Mouse (Mus musculus) fibroblast of lung, adult 2 months (primary cell): ENCODE data around the gene Krt84.
A peak's percentile ranks its signal among the peaks of the same experiment; 100 is the strongest.
"Not testable (repeated sequence)": the region's sequence is repeated elsewhere in the genome, so short reads cannot be mapped to it uniquely, and the experiment has no call there.

Experiments used
- DNase-seq: peaks from one replicate; pipeline ENCODE4 v3.0.0-alpha.2; 2011; ENCODE audit warnings: low read depth

Gene Krt84

DNA sequence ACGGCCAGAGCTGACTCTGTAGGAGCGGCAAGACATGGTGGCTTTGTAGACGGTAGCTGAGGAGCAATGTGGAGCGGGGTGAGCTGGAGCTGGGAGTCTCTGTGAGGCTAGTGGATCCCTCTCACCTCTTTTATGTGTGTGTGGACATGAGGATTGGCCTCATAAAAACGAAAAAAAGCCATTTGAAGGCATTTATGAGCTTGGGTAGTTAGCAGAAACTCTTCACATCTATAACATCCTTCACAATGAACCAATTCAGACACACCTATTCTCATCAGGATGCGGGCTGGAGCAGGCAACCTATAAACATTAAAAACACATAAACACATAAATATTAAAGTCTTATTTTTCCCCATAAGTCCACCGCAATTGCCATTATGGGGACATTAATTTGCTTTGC, at the start of gene Krt84:
Gene Krt84, minus strand, starts transcription at position 101 of the 400 bp plus-strand sequence.
- no peak for DNase-seq

DNA sequence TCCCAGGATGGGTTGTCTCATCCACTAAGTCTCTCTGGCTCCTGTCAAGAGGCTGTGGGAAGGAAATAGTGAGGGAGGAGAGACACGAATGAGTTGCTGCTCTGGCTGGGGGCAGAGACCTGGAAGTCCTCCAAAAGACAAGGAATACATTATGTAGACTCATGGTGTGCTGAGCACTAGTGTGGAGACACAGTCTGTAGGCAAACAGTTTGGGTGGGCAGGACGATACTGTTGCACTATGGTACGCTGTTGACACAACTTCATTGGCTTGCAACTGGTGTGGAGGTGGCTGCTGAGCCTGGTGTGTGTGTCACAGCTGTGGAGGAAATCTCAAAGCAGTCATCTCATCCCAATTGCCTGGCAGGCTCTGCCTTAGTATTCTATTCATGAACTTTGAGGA, 49.1 kb upstream of the Krt84 start:
- no peak for DNase-seq

DNA sequence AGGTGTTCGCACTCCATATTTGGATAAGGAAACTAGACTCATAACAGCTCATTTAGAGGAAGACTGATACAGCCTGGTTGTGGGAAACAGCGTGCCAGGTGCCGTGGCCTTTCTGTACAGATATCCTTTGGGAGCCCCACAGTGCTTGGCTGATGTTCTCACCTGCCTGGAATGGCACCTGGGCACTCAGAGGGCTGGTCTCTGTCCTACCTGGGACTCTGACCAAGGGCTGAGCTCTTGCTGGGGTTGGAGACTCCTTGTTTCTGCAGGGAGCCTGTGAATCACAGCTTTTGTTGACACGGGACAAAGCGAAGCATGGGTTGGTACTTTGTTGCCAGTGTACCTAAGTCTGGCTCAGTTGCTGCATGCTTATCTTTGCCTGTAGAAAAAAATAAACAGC, 42.9 kb upstream of the Krt84 start:
- no peak for DNase-seq

DNA sequence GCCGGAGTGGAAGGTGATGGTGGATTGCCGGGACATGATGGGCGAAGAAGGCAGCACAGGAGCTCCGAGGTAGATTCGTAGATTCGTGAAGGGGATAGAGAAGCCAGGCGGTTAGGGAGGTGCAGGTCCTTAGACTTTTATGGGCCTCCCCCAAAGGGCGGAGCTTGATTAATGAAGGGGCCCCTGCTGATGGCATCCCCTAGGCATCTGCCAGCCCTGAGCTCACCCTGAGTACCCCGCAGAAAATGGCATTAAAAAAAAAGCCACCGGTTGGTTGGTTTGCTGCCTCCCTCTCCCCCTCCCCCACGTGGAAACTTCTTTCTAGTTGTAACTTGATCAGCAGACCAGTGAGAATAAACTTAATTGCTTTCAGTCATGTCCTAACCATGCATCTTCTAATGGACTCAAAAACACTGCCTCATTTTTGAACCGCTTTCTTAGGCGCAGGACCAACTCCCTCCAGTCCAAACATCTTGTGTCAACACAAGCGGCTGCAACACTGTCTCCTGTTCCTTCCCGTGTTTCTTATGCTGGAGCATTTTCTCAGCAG, 41.3 kb upstream of the Krt84 start, which contains the start of gene Krt75:
Gene Krt75, minus strand, starts transcription at position 109 of the 550 bp plus-strand sequence.
- peak; percentile 5 for DNase-seq

DNA sequence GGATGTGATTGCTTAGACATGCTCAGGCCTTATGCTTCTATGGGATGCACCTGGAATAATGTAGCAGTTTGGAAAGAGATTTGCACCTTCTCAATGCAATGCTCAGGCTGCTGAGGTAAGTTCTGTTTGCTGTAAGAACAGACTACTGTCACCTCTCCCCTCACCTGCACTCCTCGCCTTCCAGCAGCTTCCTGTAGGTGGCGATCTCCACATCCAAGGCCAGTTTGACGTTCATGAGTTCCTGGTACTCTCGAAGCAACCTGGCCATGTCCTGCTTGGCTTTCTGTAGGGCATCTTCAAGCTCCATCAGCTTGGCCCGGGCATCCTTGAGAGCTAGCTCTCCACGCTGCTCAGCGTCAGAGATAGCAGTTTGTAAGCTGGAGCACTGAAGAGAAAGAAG, 35.2 kb upstream of the Krt84 start:
- DNase-seq, result no peak

DNA sequence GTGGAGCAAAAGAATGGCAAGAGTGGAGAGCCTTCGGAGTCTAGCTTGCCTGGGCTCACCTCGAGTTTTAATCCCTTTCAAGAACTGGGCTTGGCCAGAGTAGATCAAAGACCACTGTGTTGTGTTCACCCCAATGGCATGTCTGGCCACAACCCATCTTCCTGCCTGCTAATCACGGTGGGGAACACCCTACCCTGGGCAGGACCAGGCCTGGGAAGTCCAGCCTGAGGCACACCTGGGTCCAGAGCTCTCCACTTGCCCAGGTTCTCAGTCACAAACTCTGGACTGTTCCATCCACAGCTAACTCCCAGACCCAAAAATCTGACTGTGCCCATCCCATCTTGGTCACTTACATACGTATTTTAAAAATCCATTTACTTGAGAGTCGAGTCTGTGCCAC, 30.2 kb upstream of the Krt84 start, which contains the start of gene Krt90:
Gene Krt90, minus strand, starts transcription at position 101 of the 400 bp plus-strand sequence.
- DNase-seq, result no peak

DNA sequence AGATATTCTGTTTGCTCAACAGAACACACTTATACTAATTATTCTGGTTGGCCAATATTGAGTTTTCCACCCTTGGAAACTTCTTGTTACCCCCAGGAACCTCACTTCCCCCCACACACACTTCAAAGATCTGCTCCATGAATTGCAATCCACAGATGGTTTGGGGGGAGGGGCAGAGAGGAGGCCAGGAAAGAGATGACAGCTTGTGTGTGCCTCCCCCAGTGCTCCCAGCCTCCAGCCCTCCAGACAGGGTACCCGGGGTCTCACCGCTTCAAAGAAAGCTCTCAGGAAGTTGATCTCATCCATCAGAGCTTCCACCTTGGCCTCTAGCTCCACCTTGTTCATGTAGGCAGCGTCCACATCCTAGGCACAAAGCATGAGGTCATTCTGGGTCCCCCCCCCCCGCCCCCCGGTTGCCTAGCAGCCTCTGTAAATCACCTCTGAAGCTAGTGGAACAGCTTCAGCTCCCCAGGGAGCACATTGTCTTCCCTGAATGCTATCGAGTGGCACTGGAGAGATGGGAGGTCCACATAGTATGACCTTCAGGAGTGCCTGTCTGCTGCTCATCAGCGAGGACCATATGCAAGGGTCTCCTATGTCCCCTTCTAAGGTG, 25.5 kb upstream of the Krt84 start:
- DNase-seq, result no peak

DNA sequence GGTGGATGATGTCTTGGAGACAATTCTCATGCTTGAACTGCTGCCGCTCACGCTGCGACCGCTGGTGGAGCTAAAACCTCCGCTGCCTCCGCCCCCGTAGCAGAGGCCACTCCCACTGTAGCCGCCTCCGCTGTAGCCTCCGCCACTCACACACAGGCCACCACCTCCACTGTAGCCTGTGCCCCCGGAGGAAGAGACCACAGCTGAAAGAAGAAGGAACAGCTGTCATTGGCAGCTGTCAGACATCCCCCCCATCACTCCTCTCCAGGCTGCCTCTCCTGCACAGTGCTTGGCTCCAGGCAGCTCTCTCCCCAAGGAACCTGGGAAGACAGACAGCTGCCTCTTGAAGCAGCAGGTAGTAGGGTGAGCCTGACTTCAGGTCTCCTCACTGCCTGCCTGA, 20.5 kb upstream of the Krt84 start:
- no peak for DNase-seq

DNA sequence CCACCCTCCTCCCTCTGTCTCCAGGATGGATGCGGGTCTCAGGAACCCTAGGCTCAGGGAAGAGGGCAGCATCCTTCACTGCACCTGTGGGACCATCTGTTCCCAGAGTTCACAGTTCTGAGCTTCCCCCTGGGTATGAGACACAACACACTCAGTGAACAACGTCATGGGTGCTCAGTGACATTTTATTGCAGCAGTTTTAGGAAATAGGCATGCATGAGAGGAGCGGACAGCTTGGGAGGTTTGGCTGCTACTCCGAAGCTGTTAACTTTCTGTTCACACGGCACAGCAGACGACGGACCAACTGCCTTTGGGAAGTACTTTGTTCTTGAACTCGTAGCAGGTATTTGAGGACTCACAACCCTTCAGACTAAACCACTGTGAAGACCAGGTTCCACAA, 19.6 kb upstream of the Krt84 start:
- DNase-seq, result no peak

DNA sequence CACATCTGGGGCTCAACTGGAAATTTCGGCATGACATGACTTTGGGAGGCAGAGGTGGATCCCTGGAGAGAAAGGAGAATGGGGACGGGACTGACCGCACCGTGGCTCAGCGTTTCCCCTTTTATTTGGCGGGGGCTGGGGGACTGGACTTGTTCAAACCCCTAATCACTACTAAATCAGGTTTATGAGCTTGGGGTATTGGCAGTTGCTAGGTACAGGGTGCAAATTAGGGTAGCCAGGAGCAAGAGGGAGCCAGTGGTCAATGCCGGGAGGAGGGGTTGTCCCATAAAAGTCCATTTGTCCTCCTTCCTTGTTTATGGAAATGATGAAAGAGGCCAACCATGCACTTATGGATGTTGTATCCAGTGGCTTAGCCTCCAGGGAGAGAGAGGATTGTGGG, 17.9 kb upstream of the Krt84 start, which contains the start of gene Krt82:
Gene Krt82, minus strand, starts transcription at position 101 of the 400 bp plus-strand sequence.
- no peak for DNase-seq

DNA sequence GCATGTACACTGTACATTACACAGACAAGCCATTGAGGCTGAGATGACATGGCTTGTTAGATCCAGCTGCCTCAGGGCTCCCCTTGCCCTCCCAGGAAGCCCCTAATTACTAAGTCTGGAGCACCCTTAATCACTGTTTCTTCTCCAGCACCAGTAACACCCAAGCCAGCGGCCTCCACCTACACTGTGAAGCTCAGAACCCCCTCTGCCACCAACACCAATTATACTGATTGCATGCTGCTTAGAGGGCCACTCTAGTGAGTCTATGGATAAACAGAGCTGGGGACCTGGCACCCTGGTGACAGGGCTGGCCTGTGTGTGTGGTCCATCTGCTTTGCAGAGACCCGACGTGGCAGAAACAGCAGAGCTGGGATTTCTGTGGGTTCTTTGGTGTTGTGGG, 11.9 kb upstream of the Krt84 start:
- DNase-seq, result no peak

DNA sequence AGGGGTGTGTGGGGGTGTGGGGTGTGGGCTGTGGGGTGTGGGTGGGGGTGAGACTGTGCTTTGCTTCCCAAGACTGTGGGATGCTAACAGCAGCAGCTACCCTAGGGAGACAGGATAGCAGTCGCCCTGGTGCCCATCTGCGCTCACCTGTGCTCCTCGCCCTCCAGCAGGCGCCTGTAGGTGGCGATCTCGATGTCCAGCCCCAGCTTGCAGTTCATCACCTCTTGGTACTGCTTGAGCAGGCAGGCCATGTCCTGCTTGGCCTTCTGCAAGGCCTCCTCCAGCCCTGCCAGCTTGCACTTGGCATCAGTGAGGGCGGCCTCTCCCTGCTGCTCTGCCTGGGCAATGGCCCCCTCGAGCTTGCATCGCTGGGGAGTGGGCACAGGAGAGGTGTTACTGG, 9.9 kb upstream of the Krt84 start:
- no peak for DNase-seq

DNA sequence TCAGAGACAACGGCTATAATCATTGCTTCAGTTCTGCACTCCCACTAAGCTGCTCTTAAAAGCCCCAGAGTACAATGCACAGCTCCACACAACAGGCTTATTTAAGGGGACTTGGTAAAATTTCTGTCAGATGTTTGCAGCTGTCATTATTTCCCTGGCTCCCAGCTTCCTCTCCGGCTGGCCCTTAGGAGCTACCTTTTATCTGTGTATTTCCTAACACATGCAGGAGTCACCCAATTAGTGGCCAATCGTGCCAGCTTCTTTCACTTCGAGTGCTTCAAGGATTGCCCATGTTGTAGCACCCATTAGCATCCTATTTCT, 5.9 kb upstream of the Krt84 start:
- no peak for DNase-seq

DNA sequence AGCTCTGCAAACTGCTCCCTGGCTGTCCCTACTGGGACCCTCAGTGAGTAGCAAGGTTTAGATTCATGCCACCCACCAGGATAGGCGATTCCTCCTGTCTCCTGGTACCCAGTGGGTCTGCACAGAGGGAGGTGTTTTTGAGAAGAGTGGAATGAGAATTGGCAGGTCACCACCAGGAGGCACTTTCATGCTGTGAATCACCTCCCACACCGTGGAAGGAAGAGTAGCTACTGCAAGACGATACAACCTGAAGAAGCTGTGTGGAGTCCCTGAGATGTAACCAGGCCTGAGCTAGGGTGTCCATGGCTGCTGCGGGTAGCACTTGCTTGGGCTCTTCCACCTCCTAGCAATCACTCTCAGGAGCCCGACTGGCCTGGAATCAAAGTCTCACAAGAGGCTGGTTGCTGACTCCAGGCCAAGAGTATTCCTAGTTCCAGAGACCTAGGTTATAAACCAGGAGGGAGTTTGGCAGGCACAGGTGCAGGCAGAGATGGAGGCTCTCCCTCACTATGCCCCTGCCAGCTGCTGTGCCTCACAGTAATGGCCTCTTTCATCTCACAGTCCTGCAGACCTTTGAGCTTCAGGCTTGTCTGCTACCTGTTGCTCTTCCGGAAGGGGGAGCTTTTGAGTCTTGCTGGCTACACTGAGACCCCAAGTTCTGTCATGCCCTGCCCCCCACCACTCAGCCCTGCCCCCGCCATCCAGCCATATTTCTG, 5.4 kb upstream of the Krt84 start:
- DNase-seq, result no peak

DNA sequence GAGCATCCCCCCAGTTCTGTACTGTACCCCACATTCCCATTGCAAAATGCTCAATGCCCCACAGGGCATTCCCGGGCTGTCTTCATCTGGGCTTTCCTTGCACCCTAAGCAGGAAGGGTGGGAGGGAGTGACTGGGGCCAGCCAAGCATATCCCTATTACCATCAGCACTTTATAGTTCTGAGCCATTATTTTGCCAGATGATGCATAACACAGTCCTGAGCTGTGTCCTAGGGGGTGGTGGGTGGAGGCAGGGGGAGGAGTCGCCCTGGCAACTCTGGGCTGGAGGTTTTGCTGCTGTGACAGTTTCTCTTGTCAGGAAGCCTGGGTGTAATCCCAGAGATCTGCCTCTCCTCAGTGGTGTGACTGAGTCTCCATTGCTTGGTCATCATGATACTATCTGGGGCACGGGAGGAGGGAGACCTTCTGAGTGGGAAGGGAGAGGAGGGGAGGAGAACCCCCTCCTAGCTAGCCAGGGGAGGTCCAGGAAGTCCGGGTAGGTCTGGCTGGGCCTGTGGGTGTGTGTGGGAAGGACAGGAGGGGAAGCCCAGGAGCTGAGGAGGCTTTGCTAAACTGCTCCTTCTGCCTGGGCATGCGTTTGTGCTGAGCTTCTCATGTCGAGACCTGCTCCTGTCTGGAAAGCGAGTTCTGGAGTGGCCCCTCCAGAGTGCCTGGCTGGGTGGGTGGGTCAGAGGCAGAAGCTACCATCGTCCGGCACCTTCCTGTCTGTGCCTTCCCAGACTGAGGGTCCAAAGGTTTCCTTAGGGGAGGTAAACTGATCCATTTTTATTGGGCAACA, 3.6 kb upstream of the Krt84 start:
- no peak for DNase-seq

DNA sequence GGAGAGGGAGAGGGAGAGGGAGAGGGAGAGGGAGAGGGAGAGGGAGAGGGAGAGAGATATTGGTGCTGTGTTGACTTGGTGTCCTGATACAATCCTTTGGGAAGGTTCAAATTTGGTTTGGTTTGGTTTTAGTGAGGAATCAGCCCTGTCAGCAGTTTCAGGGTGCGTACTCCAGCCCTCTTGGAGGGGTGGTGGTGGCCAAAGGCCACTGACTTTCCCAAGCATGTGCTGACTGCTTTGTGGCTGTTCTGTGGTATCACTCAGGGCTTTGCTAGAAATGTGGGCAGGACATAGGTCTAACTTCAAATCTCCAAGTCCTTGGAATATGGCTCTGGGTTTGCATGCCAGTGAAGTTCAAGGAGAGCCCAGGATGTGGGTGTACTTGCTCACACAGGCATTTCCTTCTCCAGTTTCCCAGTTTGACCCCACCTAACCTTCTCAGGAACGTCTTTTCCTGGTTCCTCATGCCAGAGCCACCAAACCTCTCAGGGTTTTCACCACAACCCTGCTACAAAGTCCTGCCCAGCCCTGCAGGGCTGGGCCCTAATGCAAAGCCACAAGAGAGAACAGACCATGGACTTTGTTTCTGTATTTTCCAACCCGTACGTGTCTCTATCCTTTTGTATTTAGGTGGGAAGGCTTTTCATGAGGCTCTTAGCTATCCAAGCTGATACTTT, 9.9 kb downstream of the Krt84 start:
- DNase-seq, result peak; percentile 28

DNA sequence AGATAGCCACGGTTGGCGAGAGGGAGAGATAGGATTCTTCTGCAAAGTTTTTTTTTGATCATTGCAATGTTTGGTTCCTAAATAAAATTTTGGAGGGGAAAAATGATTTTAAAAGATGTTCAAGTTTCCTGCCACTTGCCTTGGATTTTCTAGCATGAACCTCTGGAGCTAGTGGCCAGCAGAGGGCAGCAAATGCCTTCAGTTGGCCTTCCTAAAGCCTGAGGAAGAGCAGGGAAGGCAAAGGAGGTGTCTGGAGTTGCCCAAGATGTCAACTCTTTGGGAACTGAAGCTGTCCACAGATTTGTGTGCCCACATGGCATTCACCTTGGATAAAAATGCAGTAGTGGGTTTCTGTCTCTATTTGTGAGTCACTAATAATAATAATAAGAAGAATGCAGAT, 12.8 kb downstream of the Krt84 start:
- peak; percentile 31 for DNase-seq

DNA sequence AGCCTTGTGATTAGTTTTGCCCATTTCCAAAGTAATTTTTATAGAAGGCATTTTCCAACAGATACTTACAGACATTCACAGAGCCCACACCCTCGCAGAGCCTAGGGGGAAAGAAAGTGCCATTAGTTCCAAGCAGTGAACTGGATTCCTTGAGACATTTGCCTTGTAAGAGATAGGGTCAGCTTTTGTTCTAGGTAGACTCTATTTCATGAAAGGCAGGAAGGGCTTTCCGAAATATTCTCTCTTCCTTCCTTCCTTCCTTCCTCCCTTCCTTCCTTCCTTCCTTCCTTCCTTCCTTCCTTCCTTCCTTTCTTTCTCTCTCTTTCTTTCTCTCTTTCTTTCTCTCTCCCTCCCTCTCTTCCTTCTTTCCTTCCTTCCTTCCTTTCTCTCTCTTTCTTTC, 15.5 kb downstream of the Krt84 start, which contains the start of gene Gm49425:
Gene Gm49425, minus strand, starts transcription at position 101 of the 400 bp plus-strand sequence.
- not testable (repeated sequence) for DNase-seq

DNA sequence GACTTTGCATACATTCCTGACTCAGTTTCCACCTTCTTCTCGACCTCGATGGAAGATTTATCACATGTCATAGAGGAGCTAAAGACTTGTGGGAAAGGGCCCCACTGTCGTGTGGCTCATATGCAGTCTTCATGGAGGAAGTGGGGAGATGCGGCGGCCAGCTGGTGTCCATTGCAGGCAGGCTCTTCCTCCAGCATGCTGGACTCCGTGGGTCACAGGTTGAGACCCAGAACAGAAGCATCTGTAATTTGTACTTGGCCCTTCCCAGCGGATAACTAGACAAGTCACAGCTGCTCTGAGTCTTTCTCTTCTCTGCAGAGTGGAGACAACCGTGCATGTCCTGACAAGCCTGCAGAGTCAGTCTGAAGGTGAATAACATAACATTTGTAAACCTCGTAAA, 24.4 kb downstream of the Krt84 start:
- DNase-seq, result no peak

DNA sequence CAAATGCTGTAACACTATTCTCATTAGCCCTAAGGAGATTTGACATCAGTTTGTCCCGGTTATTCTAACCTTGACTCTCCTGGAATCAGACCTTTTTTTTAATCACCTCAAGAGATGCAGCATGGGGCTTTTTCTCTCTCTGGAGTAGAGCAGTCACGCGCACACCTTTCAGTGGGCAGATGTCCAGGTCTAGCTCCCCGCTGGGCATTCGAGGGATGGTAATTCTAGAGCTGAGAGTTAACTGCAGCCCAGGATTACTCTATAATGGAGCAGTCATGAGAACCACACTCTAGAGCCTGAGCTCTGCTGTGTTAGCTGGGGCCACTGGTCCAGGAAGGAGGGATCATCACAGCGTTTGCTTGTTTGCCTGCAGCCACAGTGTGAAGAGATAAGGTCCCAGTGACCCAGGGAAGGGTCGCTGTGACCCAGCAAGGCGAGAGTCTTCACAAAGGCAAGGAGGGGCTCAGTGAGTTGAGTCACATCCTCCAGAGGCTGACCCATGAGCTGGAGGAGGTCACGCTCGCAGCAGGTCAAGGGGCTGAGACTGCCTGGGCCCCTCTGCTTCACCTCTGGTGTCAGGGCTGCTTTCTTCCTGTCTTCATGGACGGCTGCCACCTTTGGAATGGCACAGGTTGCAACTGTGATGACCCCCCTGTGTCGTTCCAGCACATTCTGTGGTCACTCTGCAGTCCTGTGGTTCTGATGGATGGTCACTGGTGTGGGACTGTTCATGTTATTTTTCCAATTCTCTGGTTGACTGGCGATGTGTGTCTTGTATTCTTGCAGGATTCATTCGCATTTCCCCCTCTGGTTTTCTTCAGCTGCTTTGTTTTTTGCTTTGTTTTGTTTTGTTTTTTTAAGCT, 25.5 kb downstream of the Krt84 start:
- DNase-seq, result no peak

DNA sequence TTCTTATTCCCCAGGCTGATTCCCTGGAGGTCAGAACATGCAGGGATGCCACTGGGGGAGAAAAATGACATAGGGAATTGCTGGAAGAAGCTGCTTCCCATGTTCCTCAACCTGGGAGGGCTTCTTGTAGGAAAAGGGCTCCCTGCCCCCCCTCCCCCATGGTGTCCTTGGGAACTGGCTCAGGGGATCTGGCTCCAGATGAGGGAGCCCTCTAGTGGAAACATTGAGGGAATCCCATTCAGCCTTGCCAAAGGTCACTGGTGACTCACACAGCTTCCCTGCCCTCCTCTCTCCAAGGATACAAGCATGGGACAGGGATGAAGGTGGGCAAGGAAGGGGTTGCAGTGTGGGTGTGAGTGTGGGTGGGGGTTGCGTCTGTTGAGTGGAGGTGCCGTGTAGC, 35.4 kb downstream of the Krt84 start:
- DNase-seq, result peak; percentile 45
